Mouse (Mus musculus) limb, embryonic 11.5 days (tissue): Measurements from ENCODE around the gene Rara. TPM values are rescaled to one million over a fixed set of nuclear protein-coding genes. Genes with fewer than 3 reads are reported as not detected.
A peak's percentile ranks its signal among the peaks of the same experiment; 100 is the strongest.

ENCODE experiments used
- ATAC-seq: fragments of 200-750 bp; cut with Nextera tagmentation; 2 replicates; pipeline ENCODE4 v1.8.0; 2017; ENCODE audit warnings: low read depth; ENCODE audit not compliant: insufficient number of reproducible peaks, low FRiP score, low TSS enrichment
- DNase-seq: peaks from one replicate; pipeline ENCODE4 v3.0.0-alpha.2; 2015; ENCODE audit warnings: low spot score
- H3K27ac ChIP-seq: fragments of 300-500 bp; sonication (generic); replicated peaks from 2 replicates; pipeline ENCODE4 v1.5.1; 2014; ENCODE audit warnings: low read depth, mild to moderate bottlenecking, low read length
- H3K27me3 ChIP-seq: fragments of 300-500 bp; sonication (generic); 2 replicates; pipeline ENCODE4 v1.6.1; 2014; ENCODE audit warnings: mild to moderate bottlenecking, low read length, mixed read lengths; ENCODE audit not compliant: control insufficient read depth, insufficient read depth
- H3K36me3 ChIP-seq: fragments of 300-500 bp; sonication (generic); 2 replicates; pipeline ENCODE4 v1.6.1; 2014; ENCODE audit warnings: mild to moderate bottlenecking, low read length, moderate library complexity, mixed read lengths; ENCODE audit not compliant: control insufficient read depth, insufficient read depth
- H3K4me1 ChIP-seq: fragments of 300-500 bp; sonication (generic); 2 replicates; pipeline ENCODE4 v1.6.1; 2014; ENCODE audit warnings: low read length, mixed read lengths; ENCODE audit not compliant: control insufficient read depth, insufficient read depth
- H3K4me2 ChIP-seq: fragments of 300-500 bp; sonication (generic); 2 replicates; pipeline ENCODE4 v1.6.1; 2014; ENCODE audit warnings: low read depth, mild to moderate bottlenecking, moderate library complexity; ENCODE audit not compliant: severe bottlenecking
- H3K4me3 ChIP-seq: fragments of 300-500 bp; sonication (generic); 2 replicates; pipeline ENCODE4 v1.5.1; 2014; ENCODE audit warnings: low read depth, low read length
- H3K9ac ChIP-seq: fragments of 300-500 bp; sonication (generic); 2 replicates; pipeline ENCODE4 v1.6.1; 2014; ENCODE audit warnings: mild to moderate bottlenecking, low read length
- H3K9me3 ChIP-seq: fragments of 300-500 bp; sonication (generic); 2 replicates; pipeline ENCODE4 v1.6.1; 2016; ENCODE audit warnings: low read length; ENCODE audit not compliant: control insufficient read depth
- WGBS: fragments of 180-500 bp; shearing (Covaris S2); extraction: QIAGEN DNeasy Blood & Tissue Kit; methylation state at CpG from one replicate; pipeline ENCODE4 v1.1.7; 2014; 5-methylcytosine and 5-hydroxymethylcytosine counted together
- polyA plus RNA-seq: library from polyadenylated mRNA; unstranded; fragments of >200 nt; fragmentation: Nextera tagmentation; extraction: Ambion mirVana; gene quantifications from 2 replicates; pipeline ENCODE4 v1.2.1, GENCODE M21; 2014

Rara gene
- polyA plus RNA-seq, 1 experiment from 2014 or later: 46.7 TPM

DNA sequence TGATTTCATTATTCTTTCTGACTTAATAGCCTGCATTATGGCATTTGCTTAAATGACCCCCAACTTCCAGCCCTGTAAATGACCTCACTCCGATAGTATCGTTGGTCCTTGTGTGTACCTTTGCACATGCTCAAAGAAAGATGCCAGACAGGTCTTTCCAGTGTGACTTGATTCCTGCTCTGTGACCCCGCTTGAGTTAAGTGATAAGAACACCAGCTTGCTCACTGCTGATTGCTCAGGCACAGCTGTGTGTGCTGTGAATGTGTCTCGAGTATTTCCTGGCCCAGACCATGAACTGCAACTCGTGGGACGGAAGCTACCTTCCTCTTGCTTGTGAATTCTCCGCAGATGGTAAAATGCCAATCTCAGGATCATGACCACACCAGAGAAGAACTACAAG is 22.6 kb upstream of the Rara start:
- Histone ChIP-seq H3K27ac (no peak overlapping the region), H3K9me3 (no peaks in the 10 kb centered on the region), H3K4me1 (peaks cover 18% of the 10 kb centered on the region), H3K36me3 (peaks cover 7% of the 10 kb centered on the region), H3K4me2 (no peak overlapping the region), H3K9ac (no peak overlapping the region), H3K27me3 (no peaks in the 10 kb centered on the region), H3K4me3 (no peak overlapping the region)
- ATAC-seq: no peak
- WGBS: 78% methylated on average over 7 of the region's 7 CpGs
- no peak for DNase-seq

DNA sequence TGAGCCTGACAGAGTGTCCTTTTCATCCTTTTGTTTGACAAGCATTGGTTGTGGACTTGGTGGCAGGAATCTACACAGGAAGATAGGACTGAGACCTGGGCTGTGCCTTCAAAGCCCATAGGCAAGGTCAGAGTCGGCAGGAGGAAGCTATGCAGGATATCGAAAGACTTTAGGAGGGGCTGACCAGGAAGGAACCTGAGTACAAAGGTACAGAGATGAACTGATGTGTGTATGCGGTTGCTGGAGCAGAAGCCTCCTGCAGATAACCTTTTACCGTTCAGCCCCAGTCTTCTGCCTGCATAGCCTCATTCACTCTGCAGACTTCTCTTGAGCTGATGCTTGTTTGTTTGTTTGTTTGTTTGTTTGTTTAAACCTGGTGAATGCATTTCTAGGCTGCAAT is 22.0 kb upstream of the Rara start:
- Histone ChIP-seq H3K27ac (no peak overlapping the region), H3K36me3 (peaks cover 11% of the 10 kb centered on the region), H3K9ac (no peak overlapping the region), H3K9me3 (no peaks in the 10 kb centered on the region), H3K4me2 (no peak overlapping the region), H3K4me1 (peaks cover 18% of the 10 kb centered on the region), H3K4me3 (no peak overlapping the region), H3K27me3 (no peaks in the 10 kb centered on the region)
- DNase-seq: no peak
- no peak for ATAC-seq
- WGBS: 89% methylated on average over 4 of the region's 4 CpGs

DNA sequence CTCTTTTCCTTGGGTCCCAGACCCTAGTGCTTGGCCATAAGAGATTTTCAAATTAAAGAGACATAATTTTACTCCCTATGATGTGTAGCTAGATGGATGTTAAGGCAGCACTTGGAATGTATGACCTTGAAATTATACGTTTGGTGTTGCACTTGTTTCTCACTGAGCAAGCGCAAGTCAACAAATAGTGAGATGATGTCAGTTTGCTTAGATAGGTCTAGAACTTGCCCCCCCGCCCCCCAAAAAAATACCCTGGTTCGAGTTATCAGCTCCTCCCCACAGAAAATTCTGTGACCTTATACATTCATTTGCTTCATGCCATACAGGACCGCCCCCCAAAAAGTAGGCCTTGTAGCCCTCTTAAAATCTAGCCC is 20.6 kb upstream of the Rara start:
- no peak overlapping the region for H3K27ac ChIP-seq

DNA sequence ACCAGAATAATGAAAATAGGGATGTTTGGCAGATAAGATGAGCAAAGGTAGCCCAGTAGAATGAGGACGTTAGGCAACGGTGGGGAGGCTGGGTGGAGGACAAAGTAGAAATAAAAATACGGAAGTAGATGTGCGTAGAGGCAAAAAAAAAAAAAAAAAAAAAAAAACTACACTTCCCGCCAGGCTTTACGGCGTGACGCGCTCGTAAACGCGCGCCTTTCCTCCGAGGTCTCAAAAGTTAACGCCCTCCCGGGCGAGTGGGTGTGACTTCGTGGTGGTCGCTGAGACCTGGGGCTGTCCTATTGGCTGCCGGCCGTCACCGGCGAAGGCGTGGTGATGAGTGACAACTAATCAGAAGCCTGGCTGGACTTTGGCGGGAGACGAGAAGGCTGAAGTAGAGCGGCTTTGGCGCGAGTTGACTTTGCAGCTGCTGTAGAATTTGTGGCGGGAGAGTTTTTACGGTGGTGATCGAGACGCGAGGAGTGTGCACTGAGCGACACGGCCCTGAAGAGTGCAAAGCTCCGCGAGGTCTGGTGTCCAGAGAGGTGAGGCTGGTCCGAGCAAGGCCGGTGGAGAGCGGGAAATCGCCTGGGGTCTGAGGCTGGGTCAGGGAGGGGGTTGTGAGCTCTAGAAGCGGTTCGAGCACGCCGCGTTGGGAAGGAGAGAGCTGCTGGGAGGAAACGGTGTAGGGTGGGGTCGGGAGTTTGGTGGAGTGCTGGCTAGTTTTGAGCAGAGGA is 20.0 kb upstream of the Rara start, which contains the start of gene Cdc6:
Cdc6 (plus strand) TSS at position 365 of the 737 bp plus-strand sequence.
- Histone ChIP-seq H3K36me3 (peaks cover 12% of the 10 kb centered on the region), H3K27me3 (no peaks in the 10 kb centered on the region), H3K4me3 (peak within 1 kb of the TSS; percentile 60), H3K27ac (peak within 1 kb of the TSS; percentile 45), H3K4me2 (peak within 1 kb of the TSS; percentile 88), H3K9me3 (no peaks in the 10 kb centered on the region), H3K4me1 (peaks cover 14% of the 10 kb centered on the region), H3K9ac (peak within 1 kb of the TSS; percentile 56)
- DNase-seq (peak; percentile 97), ATAC-seq (peak; percentile 96)
- under 1% methylated on average over 49 of the region's 49 CpGs for WGBS

More for the DNA sequence above, 20.6 kb upstream of the Rara start:
- Histone ChIP-seq H3K9ac (peak overlapping the region; percentile 12; the same call in 1 of the 2 replicates), H3K27me3 (no peaks in the 10 kb centered on the region), H3K36me3 (peaks cover 15% of the 10 kb centered on the region), H3K4me1 (peaks cover 18% of the 10 kb centered on the region), H3K4me3 (no peak overlapping the region; the same call in 1 of the 2 replicates), H3K4me2 (peak overlapping the region; percentile 88), H3K9me3 (no peaks in the 10 kb centered on the region)
- ATAC-seq: no peak; the same call in 1 of the 2 replicates
- 59% methylated on average over 5 of the region's 5 CpGs for WGBS
- DNase-seq: no peak

DNA sequence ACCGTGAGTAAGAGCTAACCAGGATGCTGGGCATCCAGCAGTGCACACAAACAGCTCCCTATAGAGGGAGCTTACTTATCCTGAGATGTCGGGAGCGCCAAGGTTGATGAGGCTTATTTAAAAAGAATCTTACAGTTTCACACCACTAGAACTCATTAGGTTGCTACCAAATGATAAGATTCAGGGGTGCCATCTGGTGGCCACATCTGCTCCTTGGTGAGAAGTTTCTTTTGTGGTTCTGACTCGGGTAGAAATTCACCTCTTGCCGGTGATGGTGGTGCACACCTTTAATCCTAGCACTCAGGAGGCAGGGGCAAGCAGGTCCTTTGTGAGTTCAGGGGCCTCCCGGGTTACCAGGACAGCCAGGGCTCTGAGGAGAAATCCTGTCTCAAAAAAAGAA is 18.0 kb upstream of the Rara start:
- Histone ChIP-seq H3K9me3 (no peaks in the 10 kb centered on the region), H3K4me1 (peaks cover 5% of the 10 kb centered on the region; the same call in 1 of the 2 replicates), H3K36me3 (peaks cover 23% of the 10 kb centered on the region), H3K4me3 (no peak overlapping the region), H3K4me2 (no peak overlapping the region; the same call in 1 of the 2 replicates), H3K27ac (no peak overlapping the region), H3K9ac (no peak overlapping the region), H3K27me3 (no peaks in the 10 kb centered on the region)
- 64% methylated on average over 6 of the region's 6 CpGs for WGBS
- DNase-seq (peak; percentile 62), ATAC-seq (no peak)

DNA sequence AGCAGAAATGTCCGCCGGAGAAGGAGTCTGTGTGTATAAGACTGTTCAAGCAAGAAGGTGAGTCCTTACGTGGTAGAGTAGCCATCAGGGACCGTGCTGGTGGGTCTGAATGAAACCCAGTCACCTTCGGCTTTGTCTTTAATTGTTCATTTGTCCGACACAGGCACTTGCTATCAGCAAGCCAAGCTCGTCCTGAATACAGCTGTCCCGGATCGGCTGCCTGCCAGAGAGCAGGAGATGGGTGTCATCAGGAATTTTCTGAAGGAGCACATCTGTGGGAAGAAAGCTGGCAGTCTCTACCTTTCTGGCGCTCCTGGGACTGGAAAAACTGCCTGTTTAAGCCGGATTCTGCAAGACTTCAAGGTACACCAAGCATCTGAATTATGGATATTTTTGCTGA is 17.2 kb upstream of the Rara start:
- no peak for ATAC-seq
- H3K4me3 ChIP-seq: no peak overlapping the region
- H3K27ac ChIP-seq: no peak overlapping the region
- peaks cover 5% of the 10 kb centered on the region; the same call in 1 of the 2 replicates for H3K4me1 ChIP-seq
- H3K9ac ChIP-seq: no peak overlapping the region
- WGBS: 92% methylated on average over 11 of the region's 11 CpGs
- no peak for DNase-seq
- no peaks in the 10 kb centered on the region for H3K9me3 ChIP-seq
- H3K27me3 ChIP-seq: no peaks in the 10 kb centered on the region
- no peak overlapping the region for H3K4me2 ChIP-seq
- H3K36me3 ChIP-seq: peaks cover 27% of the 10 kb centered on the region

DNA sequence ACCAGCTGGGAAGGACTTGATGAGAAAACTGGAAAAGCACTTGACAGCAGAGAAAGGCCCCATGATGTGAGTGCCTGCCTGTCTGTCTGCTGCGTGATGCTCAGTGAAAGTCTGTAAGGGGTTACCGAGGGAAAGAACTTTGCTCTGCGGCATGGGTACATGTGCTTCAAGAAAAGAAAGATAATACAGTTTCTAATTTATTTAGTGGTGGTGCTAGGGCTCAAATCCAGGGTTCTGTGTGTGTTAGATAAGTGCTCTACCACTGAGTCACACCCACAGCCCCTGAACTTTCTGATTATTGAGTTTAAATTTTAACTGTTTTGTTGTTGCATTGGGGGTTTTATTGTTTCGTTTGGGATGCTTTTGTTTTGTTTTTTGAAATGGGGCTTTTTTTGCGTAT is 16.1 kb upstream of the Rara start:
- Histone ChIP-seq H3K27ac (no peak overlapping the region), H3K4me2 (no peak overlapping the region), H3K9me3 (no peaks in the 10 kb centered on the region), H3K4me3 (no peak overlapping the region), H3K4me1 (peaks cover 5% of the 10 kb centered on the region; the same call in 1 of the 2 replicates), H3K27me3 (no peaks in the 10 kb centered on the region), H3K36me3 (peaks cover 34% of the 10 kb centered on the region), H3K9ac (no peak overlapping the region)
- no peak for DNase-seq
- WGBS: 91% methylated on average over 5 of the region's 5 CpGs
- no peak for ATAC-seq

DNA sequence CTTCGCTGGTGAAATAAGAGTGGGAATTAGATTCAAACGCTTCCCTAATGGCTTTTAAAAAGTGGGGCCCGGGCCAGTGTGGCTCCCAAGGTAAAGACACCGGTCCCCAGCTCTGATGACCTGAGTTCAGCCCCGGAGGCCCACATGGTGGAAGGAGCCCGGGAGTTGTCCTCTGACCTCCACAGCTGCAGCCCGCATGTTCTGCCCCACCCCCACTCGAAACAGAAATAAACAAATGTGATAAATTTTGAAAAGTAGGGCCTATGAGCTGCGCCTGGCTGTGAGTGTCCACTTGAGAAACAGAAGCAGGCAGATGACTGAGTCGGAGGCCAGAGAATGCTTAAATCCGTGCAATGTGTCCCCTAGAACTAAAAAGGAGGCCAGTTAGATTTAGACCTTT is 13.4 kb upstream of the Rara start:
- peaks cover 36% of the 10 kb centered on the region for H3K36me3 ChIP-seq
- no peaks in the 10 kb centered on the region for H3K27me3 ChIP-seq
- ATAC-seq (no peak), DNase-seq (no peak)
- H3K4me3 ChIP-seq: no peak overlapping the region
- 70% methylated on average over 11 of the region's 11 CpGs for WGBS
- no peaks in the 10 kb centered on the region for H3K9me3 ChIP-seq
- no peak overlapping the region for H3K4me2 ChIP-seq
- H3K27ac ChIP-seq: 0 out of 2 replicates have a peak overlapping the region, but pooled peaks have one; percentile 14
- H3K9ac ChIP-seq: no peak overlapping the region
- H3K4me1 ChIP-seq: no peaks in the 10 kb centered on the region
